Mouse (Mus musculus) C2C12 (cell line): ENCODE measurements around the gene Slc25a27. TPM values are rescaled to one million over a fixed set of nuclear protein-coding genes. Genes with fewer than 3 reads are reported as not detected.

ENCODE experiments used
- H3K27me3 ChIP-seq: one replicate; pipeline ENCODE4 v1.6.1; 2011; ENCODE audit not compliant: control insufficient read depth, insufficient read depth, insufficient read length
- H3K36me3 ChIP-seq: one replicate; pipeline ENCODE4 v1.6.1; 2011; ENCODE audit not compliant: control insufficient read depth, insufficient read depth
- H3K4me3 ChIP-seq: one replicate; pipeline ENCODE4 v1.5.1; 2011; ENCODE audit warnings: mild to moderate bottlenecking, control low read depth; ENCODE audit not compliant: poor library complexity, insufficient read depth, severe bottlenecking
- H3K79me2 ChIP-seq: one replicate; pipeline ENCODE4 v1.6.1; 2011; ENCODE audit not compliant: control insufficient read depth, insufficient read depth
- H3K79me3 ChIP-seq: one replicate; pipeline ENCODE4 v1.6.1; 2011; ENCODE audit warnings: low read depth, control low read depth
- H3ac ChIP-seq: one replicate; pipeline ENCODE3; 2011; ENCODE audit warnings: low read depth; ENCODE audit not compliant: control insufficient read depth, insufficient read length
- CEBPB ChIP-seq: IDR thresholded peaks from one replicate; pipeline ENCODE4 v1.6.1; 2011; ENCODE audit warnings: low read depth, mild to moderate bottlenecking, control low read depth, moderate library complexity
- CTCF ChIP-seq: IDR thresholded peaks from one replicate; pipeline ENCODE4 v1.5.1; 2011; ENCODE audit not compliant: control insufficient read depth, insufficient read depth, insufficient read length
- FOSL1 ChIP-seq: IDR thresholded peaks from one replicate; pipeline ENCODE4 v1.8.0; 2011; ENCODE audit warnings: mild to moderate bottlenecking, low read length; ENCODE audit not compliant: poor library complexity, insufficient read depth, severe bottlenecking
- MAX ChIP-seq: IDR thresholded peaks from one replicate; pipeline ENCODE4 v1.6.1; 2011; ENCODE audit warnings: mild to moderate bottlenecking, control low read depth
- MYOD1 ChIP-seq: IDR thresholded peaks from one replicate; pipeline ENCODE4 v1.6.1; 2011; ENCODE audit warnings: low read depth; ENCODE audit not compliant: control insufficient read depth, insufficient read length
- MYOG ChIP-seq: IDR thresholded peaks from one replicate; pipeline ENCODE4 v1.6.1; 2011; ENCODE audit not compliant: control insufficient read depth, insufficient read length; ENCODE audit errors: extremely low read depth
- USF1 ChIP-seq: IDR thresholded peaks from one replicate; pipeline ENCODE4 v1.6.1; 2011; ENCODE audit warnings: low read depth, mild to moderate bottlenecking, control low read depth, moderate library complexity
- polyA plus RNA-seq: library from polyadenylated mRNA; unstranded; fragments of >200 nt; fragmentation: generic; extraction: Trizol; gene quantifications from one replicate; pipeline ENCODE4 v1.2.1, GENCODE M21; 2012; ENCODE audit warnings: missing spikeins

Slc25a27 gene
- polyA plus RNA-seq, 1 experiment = 0.63 TPM

- H3K79me2 ChIP-seq = no peaks in the 10 kb centered on the region
- TF ChIP-seq MAX (no peak), CTCF (no peak), FOSL1 (no peak), CEBPB (no peak), USF1 (no peak), MYOD1 (no peak), MYOG (no peak)
These were observed 69.3 kb downstream of the Slc25a27 start for GRCm38 (mm10) chr17:43597742-43598141.

DNA sequence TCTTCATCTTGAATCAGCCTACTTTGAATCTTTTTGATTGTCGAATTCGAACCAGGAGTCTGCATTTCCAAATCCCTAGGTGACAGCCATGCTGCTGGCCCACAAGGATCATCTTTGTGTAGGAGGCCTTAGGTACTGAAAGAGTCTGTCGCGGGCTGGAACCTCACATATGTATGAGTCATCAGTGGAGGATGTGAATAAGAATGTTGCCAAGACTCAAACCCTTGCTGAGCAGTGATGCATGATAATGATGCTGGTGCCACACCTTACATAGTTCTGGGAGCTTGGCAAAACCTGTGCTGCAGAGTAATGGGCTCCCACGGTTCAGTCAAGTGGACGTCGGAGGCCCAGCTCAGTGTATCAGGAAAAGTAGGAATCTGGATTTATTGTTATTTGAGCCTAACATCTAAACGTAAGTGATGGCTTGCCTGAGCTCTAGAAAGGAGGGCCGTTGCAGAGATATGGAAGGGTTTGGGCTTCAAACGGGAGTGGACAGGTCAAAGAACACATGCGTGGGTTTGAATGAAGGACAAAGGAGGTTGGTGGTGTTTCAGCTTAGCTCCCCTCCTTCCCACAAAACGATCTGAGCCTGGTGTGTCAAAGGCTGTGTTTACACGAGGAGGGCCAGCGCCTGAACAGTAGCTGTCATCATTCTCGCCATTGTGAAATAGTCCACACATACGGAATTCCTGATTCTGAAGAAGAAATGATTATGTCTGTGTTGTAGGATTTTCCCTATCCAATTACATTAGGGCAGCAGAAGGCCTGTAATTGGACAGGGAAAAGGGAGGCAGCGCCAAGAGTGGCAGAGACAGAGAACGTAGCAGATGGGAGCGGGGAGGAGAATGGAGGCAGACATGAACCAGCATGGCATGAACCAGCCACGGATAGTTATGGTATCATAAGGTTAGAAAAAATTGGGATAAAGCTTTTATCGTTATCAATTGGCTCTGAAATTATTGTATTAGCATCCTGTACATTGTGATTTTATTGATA, 74.4 kb downstream of the Slc25a27 start:
- H3K4me3 ChIP-seq = no peak overlapping the region
- TF ChIP-seq MYOD1 (no peak), MAX (no peak), CEBPB (no peak), MYOG (no peak), FOSL1 (no peak), USF1 (no peak), CTCF (no peak)
- H3K36me3 ChIP-seq = no peaks in the 10 kb centered on the region
- H3K27me3 ChIP-seq = no peaks in the 10 kb centered on the region
- H3K79me2 ChIP-seq = no peaks in the 10 kb centered on the region
- no peaks in the 10 kb centered on the region for H3K79me3 ChIP-seq
- H3ac ChIP-seq = no peak overlapping the region

More at GRCm38 (mm10) chr17:43597742-43598141, 69.3 kb downstream of the Slc25a27 start:
- Histone ChIP-seq H3K4me3 (no peak overlapping the region), H3K27me3 (no peaks in the 10 kb centered on the region), H3K79me3 (no peaks in the 10 kb centered on the region), H3K36me3 (no peaks in the 10 kb centered on the region), H3ac (no peak overlapping the region)

Other genes starting within 250 kb of the Slc25a27 start
- gene Mep1a, start 164.4 kb downstream of the Slc25a27 start, polyA plus RNA-seq = not detected
- 0.20 TPM for gene Ankrd66, start 123.6 kb downstream of the Slc25a27 start, polyA plus RNA-seq
- 2.9 TPM for gene Pla2g7, start 99.1 kb downstream of the Slc25a27 start, polyA plus RNA-seq
- gene Tdrd6, start 36.9 kb downstream of the Slc25a27 start, polyA plus RNA-seq = not detected
- gene Cyp39a1, start 211 bp upstream of the Slc25a27 start, polyA plus RNA-seq = 0.62 TPM
- 1.0 TPM for gene Rcan2, start 134.1 kb upstream of the Slc25a27 start, polyA plus RNA-seq